Mouse (Mus musculus): ENCODE data around the gene 2810004N23Rik. TPM values are rescaled to one million over a fixed set of nuclear protein-coding genes. Genes with fewer than 3 reads are reported as not detected.

The 2810004N23Rik gene
- polyA plus RNA-seq, 1 experiment from 2014 or later: 42.4 TPM

DNA sequence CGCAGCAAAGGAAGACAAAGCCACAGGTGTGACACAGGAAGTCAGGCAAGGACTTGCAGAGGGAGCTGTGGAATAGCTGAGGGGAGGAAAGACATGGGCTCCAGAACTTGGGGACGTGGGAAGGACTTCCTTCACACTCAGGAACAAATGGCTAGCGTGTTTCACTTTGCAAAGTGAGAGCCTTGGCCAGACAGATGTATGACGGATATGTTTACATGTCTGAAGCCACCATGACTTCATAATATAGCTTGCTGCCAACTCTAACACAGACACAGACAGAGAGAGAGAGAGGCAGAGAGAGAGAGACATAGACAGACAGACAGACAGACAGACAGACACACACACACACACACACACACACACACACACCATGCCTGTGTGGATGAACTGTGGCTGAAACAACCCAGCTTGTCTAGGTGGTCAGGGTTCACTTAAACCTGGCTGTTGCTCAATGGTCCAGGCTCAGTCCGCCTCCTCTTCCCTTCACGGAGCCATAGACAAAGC is 43.3 kb downstream of the 2810004N23Rik start:
- ATAC-seq (ENCODE audit: insufficient number of reproducible peaks, low FRiP score, low TSS enrichment, low read depth): no peak
- H3K36me3 ChIP-seq: no peaks in the 10 kb centered on the region
- 68% methylated on average over 6 of the region's 6 CpGs for WGBS
- H3K27ac ChIP-seq (replicated peaks): no peak overlapping the region
- H3K4me1 ChIP-seq: no peaks in the 10 kb centered on the region
- no peaks in the 10 kb centered on the region for H3K27me3 ChIP-seq
- no peak overlapping the region for H3K4me3 ChIP-seq (replicated peaks)
- H3K9ac ChIP-seq: no peak overlapping the region
- H3K4me2 ChIP-seq (replicated peaks): no peak overlapping the region
- peaks cover 8% of the 10 kb centered on the region; the same call in 1 of the 2 replicates for H3K9me3 ChIP-seq (replicated peaks)

DNA sequence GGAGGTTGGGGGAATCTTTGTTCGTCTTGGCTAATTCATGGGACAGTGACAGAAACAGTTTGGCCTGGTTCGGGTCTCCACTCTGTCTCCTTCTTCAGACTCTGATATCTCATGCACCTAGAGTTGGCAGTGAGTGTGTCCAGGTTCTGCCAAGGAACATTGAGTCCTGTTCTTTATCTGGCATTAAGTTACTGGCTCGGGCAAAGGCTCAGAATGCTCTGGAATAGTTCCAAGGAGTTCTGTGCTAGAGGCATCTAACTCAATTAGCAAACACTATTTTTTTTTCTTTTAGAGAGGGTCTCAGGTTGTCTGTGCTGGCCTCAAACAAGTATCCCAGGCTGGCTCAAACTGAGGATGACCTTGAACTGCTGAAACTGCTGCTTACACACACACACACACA is 45.6 kb downstream of the 2810004N23Rik start:
- H3K9ac ChIP-seq: no peak overlapping the region
- H3K9me3 ChIP-seq (replicated peaks): peaks cover 8% of the 10 kb centered on the region; the same call in 1 of the 2 replicates
- H3K36me3 ChIP-seq: no peaks in the 10 kb centered on the region
- H3K27ac ChIP-seq (replicated peaks): no peak overlapping the region
- H3K4me3 ChIP-seq (replicated peaks): no peak overlapping the region
- WGBS: 84% methylated on average over 3 of the region's 3 CpGs
- no peaks in the 10 kb centered on the region for H3K4me1 ChIP-seq
- H3K4me2 ChIP-seq (replicated peaks): no peak overlapping the region
- H3K27me3 ChIP-seq: no peaks in the 10 kb centered on the region
- ATAC-seq (ENCODE audit: insufficient number of reproducible peaks, low FRiP score, low TSS enrichment, low read depth): no peak

DNA sequence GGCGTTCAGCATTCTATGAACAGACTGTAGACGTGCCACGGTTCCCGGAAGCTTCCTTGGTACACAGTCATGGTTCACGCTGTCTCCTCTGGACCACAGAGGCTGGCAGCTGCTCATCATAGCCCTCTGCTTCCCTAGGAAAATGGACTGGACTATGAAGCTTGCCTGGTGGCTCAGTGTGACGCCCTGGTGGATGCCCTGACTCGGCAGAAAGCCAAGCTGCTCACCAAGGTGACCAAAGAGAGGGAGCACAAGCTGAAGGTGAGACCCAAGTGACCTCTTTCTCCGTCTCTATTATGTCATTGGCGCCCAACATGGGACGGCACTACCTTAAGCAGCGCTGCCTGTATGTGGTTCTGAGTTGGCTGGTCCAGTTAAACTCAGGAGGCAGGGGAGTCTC is 46.1 kb downstream of the 2810004N23Rik start:
- Histone ChIP-seq H3K4me3 (replicated peaks) (no peak overlapping the region), H3K4me1 (no peaks in the 10 kb centered on the region), H3K9me3 (replicated peaks) (peaks cover 8% of the 10 kb centered on the region; the same call in 1 of the 2 replicates), H3K36me3 (no peaks in the 10 kb centered on the region), H3K27ac (replicated peaks) (no peak overlapping the region), H3K9ac (no peak overlapping the region), H3K27me3 (no peaks in the 10 kb centered on the region), H3K4me2 (replicated peaks) (no peak overlapping the region)
- ATAC-seq (ENCODE audit: insufficient number of reproducible peaks, low FRiP score, low TSS enrichment, low read depth): no peak
- whole genome bisulfite sequencing: 92% methylated on average over 11 of the region's 11 CpGs

DNA sequence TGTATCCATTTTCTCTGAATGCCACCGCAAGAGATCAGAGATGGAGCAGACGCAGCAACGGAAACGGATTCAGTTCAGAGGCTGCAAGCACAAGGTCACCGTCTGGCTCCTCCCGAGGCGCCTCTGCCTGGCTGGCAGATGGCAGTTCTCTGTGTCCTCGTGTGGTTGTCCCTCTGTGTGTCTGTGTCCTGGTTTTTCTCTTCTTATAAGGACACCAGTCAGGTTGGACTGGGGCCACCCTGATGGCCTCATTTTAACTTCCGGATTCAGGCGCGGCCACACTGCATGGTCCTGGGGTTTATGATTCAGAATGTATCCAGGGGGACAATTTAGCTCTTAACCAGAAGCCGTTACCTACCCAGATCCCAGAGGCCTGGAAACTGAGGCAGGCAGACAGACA is 47.0 kb downstream of the 2810004N23Rik start:
- Histone ChIP-seq H3K4me2 (replicated peaks) (no peak overlapping the region), H3K9ac (no peak overlapping the region), H3K27me3 (no peaks in the 10 kb centered on the region), H3K36me3 (no peaks in the 10 kb centered on the region), H3K9me3 (replicated peaks) (peaks cover 8% of the 10 kb centered on the region; the same call in 1 of the 2 replicates), H3K4me1 (no peaks in the 10 kb centered on the region), H3K4me3 (replicated peaks) (no peak overlapping the region), H3K27ac (replicated peaks) (no peak overlapping the region)
- ATAC-seq (ENCODE audit: insufficient number of reproducible peaks, low FRiP score, low TSS enrichment, low read depth): no peak
- WGBS: 71% methylated on average over 12 of the region's 12 CpGs

DNA sequence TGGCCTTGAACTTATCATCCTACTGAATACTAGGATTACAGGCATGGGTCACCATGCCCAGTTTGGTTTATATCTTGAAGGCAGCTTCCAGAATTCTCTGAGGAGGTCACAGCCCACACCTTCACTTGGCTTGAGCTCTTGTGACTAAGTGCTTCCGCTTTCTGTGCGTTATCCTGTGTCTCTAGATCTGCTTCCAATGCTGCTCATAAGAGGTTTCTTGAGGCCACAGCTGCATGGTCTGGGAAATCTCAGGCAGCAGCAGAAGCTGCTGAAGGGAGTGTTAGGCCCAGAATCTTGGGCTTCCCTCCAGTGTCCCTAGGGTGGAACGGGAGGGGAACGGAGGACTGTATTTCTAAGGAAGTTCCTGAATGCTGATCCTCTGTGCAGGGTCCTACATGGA is 49.6 kb downstream of the 2810004N23Rik start:
- no peak overlapping the region for H3K27ac ChIP-seq (replicated peaks)
- WGBS: 87% methylated on average over 4 of the region's 4 CpGs
- no peak overlapping the region for H3K9ac ChIP-seq
- no peak for ATAC-seq (ENCODE audit: insufficient number of reproducible peaks, low FRiP score, low TSS enrichment, low read depth)
- peaks cover 8% of the 10 kb centered on the region; the same call in 1 of the 2 replicates for H3K9me3 ChIP-seq (replicated peaks)
- H3K4me3 ChIP-seq (replicated peaks): no peak overlapping the region
- no peaks in the 10 kb centered on the region for H3K4me1 ChIP-seq
- no peaks in the 10 kb centered on the region for H3K36me3 ChIP-seq
- no peaks in the 10 kb centered on the region for H3K27me3 ChIP-seq
- H3K4me2 ChIP-seq (replicated peaks): no peak overlapping the region

DNA sequence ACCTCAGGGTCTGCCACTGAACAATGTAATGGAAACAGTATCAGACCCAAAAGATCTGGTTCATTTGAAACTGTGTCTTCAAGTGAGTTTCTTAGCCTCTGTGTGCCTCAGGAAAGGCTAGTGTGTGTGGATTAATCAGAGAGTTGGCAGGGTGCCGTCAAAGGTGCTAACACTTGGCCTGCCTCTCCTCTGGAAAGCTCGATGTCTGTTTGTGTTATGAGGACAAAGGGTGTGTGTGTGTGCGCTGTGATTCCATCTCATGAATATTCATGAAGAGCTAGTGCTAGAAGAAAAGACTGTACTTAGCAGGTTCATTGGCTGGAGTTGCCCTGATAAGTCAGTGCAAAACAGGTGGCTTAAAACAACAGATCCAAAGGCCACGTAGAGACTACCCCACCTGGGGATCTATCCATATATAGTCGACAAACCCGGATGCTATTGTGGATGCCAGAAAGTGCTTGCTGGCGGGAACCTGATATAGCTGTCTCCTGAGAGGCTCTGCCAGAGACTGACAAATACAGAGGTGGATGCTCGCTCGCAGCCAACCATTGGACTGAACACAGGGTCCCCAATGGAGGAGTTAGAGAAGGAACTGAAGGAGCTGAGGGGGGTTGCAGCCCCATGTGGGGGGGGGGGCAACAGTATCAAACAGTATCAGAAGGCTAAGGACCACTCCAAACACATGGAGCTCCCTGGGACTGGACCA is 52.1 kb downstream of the 2810004N23Rik start:
- Histone ChIP-seq H3K4me2 (replicated peaks) (no peak overlapping the region), H3K9ac (no peak overlapping the region), H3K4me1 (no peaks in the 10 kb centered on the region), H3K4me3 (replicated peaks) (no peak overlapping the region), H3K27me3 (no peaks in the 10 kb centered on the region; the same call in 1 of the 2 replicates), H3K27ac (replicated peaks) (no peak overlapping the region), H3K36me3 (no peaks in the 10 kb centered on the region), H3K9me3 (replicated peaks) (no peaks in the 10 kb centered on the region)
- ATAC-seq (ENCODE audit: insufficient number of reproducible peaks, low FRiP score, low TSS enrichment, low read depth): no peak
- WGBS: 39% methylated on average over 9 of the region's 9 CpGs

DNA sequence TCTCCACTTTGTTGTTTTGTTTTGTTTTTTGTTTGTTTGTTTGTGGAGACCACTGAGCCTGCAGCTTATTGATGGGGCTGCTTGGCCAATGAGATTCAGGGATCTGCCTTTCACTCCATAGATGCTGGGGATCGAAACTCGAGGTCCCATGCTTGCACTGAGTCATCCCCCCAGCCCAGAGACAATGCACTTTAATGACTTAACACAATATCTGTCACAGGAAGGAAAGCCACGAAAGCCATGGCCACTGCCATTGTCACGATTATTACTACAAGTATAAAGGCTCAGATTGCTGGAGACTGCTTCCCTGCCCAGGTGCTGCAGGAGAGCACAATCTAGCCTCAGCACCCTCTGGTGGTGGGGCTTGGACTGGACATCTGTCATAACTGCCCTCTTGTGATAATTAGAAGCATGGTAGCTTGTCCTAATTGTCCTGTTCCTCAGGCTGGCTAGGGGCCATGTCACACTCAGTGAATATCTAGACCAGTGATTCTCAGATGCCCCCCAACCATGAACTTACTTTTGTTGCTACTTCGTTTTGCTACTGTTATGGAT is 52.8 kb downstream of the 2810004N23Rik start:
- ATAC-seq (ENCODE audit: insufficient number of reproducible peaks, low FRiP score, low TSS enrichment, low read depth): no peak
- no peak overlapping the region for H3K27ac ChIP-seq (replicated peaks)
- WGBS: 52% methylated on average over 5 of the region's 5 CpGs
- no peaks in the 10 kb centered on the region for H3K4me1 ChIP-seq
- H3K9me3 ChIP-seq (replicated peaks): no peaks in the 10 kb centered on the region
- no peak overlapping the region for H3K4me2 ChIP-seq (replicated peaks)
- no peaks in the 10 kb centered on the region; the same call in 1 of the 2 replicates for H3K27me3 ChIP-seq
- no peak overlapping the region for H3K4me3 ChIP-seq (replicated peaks)
- H3K9ac ChIP-seq: no peak overlapping the region
- H3K36me3 ChIP-seq: no peaks in the 10 kb centered on the region

DNA sequence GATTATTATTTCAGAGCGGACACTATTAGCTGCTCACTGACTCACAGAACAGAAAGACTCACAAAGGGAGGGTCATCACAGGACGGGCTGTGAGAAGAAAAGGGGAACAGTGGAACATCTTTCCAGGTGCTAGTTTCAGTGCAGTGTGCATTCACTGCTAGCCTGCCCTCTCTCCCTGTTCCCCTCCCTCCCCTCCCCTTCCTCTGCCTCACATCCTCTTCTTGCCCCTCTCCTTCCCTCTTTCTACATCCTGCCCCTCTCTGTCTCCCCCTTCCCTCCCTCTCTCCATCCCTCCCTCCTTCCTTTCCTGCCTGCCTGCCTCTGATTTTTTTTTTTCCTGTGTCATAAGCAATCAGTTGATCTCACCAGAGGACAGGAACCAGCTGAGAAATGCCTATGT is 53.5 kb downstream of the 2810004N23Rik start:
- Histone ChIP-seq H3K4me1 (no peaks in the 10 kb centered on the region), H3K9ac (no peak overlapping the region), H3K4me2 (replicated peaks) (no peak overlapping the region), H3K4me3 (replicated peaks) (no peak overlapping the region), H3K27me3 (no peaks in the 10 kb centered on the region; the same call in 1 of the 2 replicates), H3K9me3 (replicated peaks) (no peaks in the 10 kb centered on the region), H3K36me3 (no peaks in the 10 kb centered on the region), H3K27ac (replicated peaks) (no peak overlapping the region)
- WGBS: 76% methylated on average over 2 of the region's 2 CpGs
- no peak for ATAC-seq (ENCODE audit: insufficient number of reproducible peaks, low FRiP score, low TSS enrichment, low read depth)

DNA sequence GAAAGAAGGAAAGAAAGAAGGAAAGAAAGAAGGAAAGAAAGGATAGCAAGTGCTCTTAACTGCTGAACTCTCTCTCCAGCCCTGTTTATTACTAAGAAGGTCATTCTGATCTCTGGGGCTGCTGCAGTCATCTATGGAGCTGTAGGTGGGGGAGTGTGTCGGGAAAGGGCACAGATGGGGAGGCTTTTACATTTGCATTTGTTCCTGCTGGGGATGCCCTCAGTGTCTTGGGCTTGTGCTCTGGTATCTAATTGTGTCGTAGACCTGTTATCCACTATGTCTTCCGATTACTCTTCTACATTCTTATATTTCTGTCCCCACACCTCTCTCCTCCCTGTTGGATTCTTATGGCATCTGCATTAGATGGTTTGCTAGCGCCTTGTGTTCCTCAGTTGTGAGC is 56.9 kb downstream of the 2810004N23Rik start:
- no peak overlapping the region for H3K4me2 ChIP-seq (replicated peaks)
- H3K27me3 ChIP-seq: peaks cover under 1% of the 10 kb centered on the region
- H3K9ac ChIP-seq: no peak overlapping the region
- no peak overlapping the region for H3K27ac ChIP-seq (replicated peaks)
- ATAC-seq (ENCODE audit: insufficient number of reproducible peaks, low FRiP score, low TSS enrichment, low read depth): no peak
- WGBS: 79% methylated on average over 4 of the region's 4 CpGs
- H3K4me1 ChIP-seq: no peaks in the 10 kb centered on the region
- no peak overlapping the region for H3K4me3 ChIP-seq (replicated peaks)
- H3K9me3 ChIP-seq (replicated peaks): no peaks in the 10 kb centered on the region
- no peaks in the 10 kb centered on the region for H3K36me3 ChIP-seq

DNA sequence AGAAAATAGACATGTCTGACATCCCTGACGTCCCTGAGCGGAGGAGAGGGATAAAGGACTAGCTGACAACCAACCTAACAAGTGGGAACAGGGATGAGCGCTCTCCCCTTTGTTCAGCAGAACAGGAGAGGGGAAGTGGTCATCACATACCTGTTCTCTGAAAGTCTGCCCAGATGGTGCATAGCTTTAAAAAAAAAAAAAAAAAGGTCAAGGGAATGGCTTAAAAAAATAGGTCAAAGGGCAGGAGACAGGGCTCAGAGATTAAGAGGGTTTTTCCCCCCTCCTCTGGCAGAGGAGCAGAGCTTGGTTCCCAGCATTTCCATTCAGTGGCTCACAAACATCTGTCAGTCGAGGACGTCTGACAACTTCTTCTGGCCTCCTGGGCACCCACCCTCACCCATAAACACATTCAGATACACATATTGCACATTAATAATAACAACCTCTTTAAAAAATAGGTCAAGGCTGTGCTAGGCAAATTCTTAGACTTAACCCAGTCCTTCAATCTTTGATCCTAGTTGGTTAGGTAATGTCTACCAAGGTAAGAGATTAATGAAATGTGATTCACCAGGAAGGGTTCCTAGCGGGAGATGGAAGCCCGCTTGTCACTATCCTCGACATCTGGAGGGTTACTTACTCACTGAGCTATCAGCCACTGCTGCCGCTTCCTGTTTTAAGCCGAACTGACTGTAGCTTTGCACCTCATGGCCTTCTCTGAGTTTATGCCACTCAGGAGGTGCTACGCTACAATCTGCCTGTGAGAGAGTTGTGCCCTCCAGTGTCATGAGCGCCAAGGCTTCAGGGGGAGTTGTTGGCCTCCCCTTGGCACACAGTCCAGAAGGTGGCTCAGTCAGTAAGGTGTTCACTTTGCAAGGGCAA is 58.9 kb downstream of the 2810004N23Rik start:
- Histone ChIP-seq H3K36me3 (no peaks in the 10 kb centered on the region), H3K9ac (no peak overlapping the region), H3K4me2 (replicated peaks) (no peak overlapping the region), H3K4me1 (no peaks in the 10 kb centered on the region), H3K9me3 (replicated peaks) (no peaks in the 10 kb centered on the region), H3K27me3 (peaks cover 3% of the 10 kb centered on the region), H3K27ac (replicated peaks) (no peak overlapping the region), H3K4me3 (replicated peaks) (no peak overlapping the region)
- WGBS: 57% methylated on average over 12 of the region's 12 CpGs
- no peak for ATAC-seq (ENCODE audit: insufficient number of reproducible peaks, low FRiP score, low TSS enrichment, low read depth)

DNA sequence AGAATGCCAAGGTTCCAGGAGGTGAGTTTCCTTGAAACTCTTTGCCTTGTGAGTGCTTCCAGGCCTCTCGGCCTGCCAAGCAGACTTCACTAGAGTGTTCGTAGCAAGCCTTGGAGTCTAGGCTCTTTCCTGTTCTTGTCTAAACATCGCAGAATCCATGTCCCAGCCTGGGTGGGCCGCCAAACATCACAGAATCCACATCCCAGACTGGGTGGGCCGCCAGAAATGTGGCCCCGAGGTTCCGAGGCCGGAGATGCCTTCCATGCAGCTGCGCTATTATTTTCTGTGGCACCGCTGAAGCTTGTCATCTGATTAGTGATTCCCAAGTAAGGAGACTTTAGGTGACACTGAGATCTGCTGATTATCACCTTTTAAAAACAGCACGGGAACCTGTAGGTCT is 62.4 kb downstream of the 2810004N23Rik start:
- 36% methylated on average over 11 of the region's 11 CpGs for WGBS

More for the DNA sequence above, 62.4 kb downstream of the 2810004N23Rik start:
- Histone ChIP-seq H3K4me1 (no peaks in the 10 kb centered on the region), H3K36me3 (no peaks in the 10 kb centered on the region), H3K9ac (no peak overlapping the region), H3K4me3 (replicated peaks) (no peak overlapping the region), H3K4me2 (replicated peaks) (no peak overlapping the region), H3K27ac (replicated peaks) (no peak overlapping the region), H3K27me3 (peaks cover 31% of the 10 kb centered on the region), H3K9me3 (replicated peaks) (no peaks in the 10 kb centered on the region)
- ATAC-seq (ENCODE audit: insufficient number of reproducible peaks, low FRiP score, low TSS enrichment, low read depth): no peak
